Mouse (Mus musculus) cerebral cortex, adult 2 months (tissue): Measurements from ENCODE around the gene Ppp3r1.

Experiments used
- WGBS: fragments of 180-500 bp; shearing (Covaris S2); methylation state at CpG from one replicate; pipeline ENCODE4 v1.1.7; 2018; 5-methylcytosine and 5-hydroxymethylcytosine counted together

Gene Ppp3r1

GRCm38 (mm10) chr11:17158858-17159737 is at the start of gene Ppp3r1:
TSS of gene Ppp3r1 (plus strand) at chr11:17159263.
- under 1% methylated on average over 87 of the region's 89 CpGs for WGBS

- WGBS, result 58% methylated on average over 1 of the region's 1 CpGs
Observed at GRCm38 (mm10) chr11:17112419-17113090, 46.5 kb upstream of the Ppp3r1 start.

GRCm38 (mm10) chr11:17126418-17126817 is 32.6 kb upstream of the Ppp3r1 start:
- 72% methylated on average over 2 of the region's 2 CpGs for WGBS

GRCm38 (mm10) chr11:17135638-17136037 is 23.4 kb upstream of the Ppp3r1 start:
- 58% methylated on average over 6 of the region's 6 CpGs for WGBS

GRCm38 (mm10) chr11:17138306-17139033 is 20.6 kb upstream of the Ppp3r1 start:
- 42% methylated on average over 6 of the region's 6 CpGs for WGBS

- WGBS, result under 1% methylated on average over 43 of the region's 46 CpGs
Observed at GRCm38 (mm10) chr11:17159738-17160241, 727 bp downstream of the Ppp3r1 start.

GRCm38 (mm10) chr11:17160242-17160641 is 1.2 kb downstream of the Ppp3r1 start:
- WGBS, result under 1% methylated on average over 12 of the region's 12 CpGs

- WGBS, result 28% methylated on average over 1 of the region's 1 CpGs
Observed at GRCm38 (mm10) chr11:17163956-17164355, 4.9 kb downstream of the Ppp3r1 start.

GRCm38 (mm10) chr11:17166627-17167026 is 7.6 kb downstream of the Ppp3r1 start:
- WGBS, result 62% methylated on average over 7 of the region's 7 CpGs

GRCm38 (mm10) chr11:17169262-17169661 is 10.2 kb downstream of the Ppp3r1 start:
- WGBS, result 58% methylated on average over 2 of the region's 2 CpGs

GRCm38 (mm10) chr11:17170938-17171729 is 12.1 kb downstream of the Ppp3r1 start:
- WGBS, result 88% methylated on average over 1 of the region's 1 CpGs

- 83% methylated on average over 4 of the region's 4 CpGs for WGBS
Observed at GRCm38 (mm10) chr11:17172300-17172699, 13.2 kb downstream of the Ppp3r1 start.

- WGBS, result 76% methylated on average over 1 of the region's 1 CpGs
Observed at GRCm38 (mm10) chr11:17176638-17177037, 17.6 kb downstream of the Ppp3r1 start.

GRCm38 (mm10) chr11:17180753-17181152 is 21.7 kb downstream of the Ppp3r1 start:
- WGBS, result 50% methylated on average over 3 of the region's 3 CpGs

- 54% methylated on average over 3 of the region's 3 CpGs for WGBS
Observed at GRCm38 (mm10) chr11:17181807-17182206, 22.7 kb downstream of the Ppp3r1 start, which contains the start of gene Wdr92. TSS of gene Wdr92 (plus strand) at chr11:17182107.

GRCm38 (mm10) chr11:17183165-17183564 is 24.1 kb downstream of the Ppp3r1 start:
- 89% methylated on average over 2 of the region's 2 CpGs for WGBS

- 39% methylated on average over 3 of the region's 3 CpGs for WGBS
Observed at GRCm38 (mm10) chr11:17187649-17188048, 28.6 kb downstream of the Ppp3r1 start.

GRCm38 (mm10) chr11:17188786-17189185 is 29.7 kb downstream of the Ppp3r1 start:
- WGBS, result 79% methylated on average over 3 of the region's 3 CpGs

- WGBS, result 50% methylated on average over 9 of the region's 9 CpGs
Observed at GRCm38 (mm10) chr11:17192151-17192844, 33.2 kb downstream of the Ppp3r1 start.

- 71% methylated on average over 5 of the region's 5 CpGs for WGBS
Observed at GRCm38 (mm10) chr11:17199170-17199569, 40.1 kb downstream of the Ppp3r1 start.
